Mouse (Mus musculus) G1E (cell line): Measurements from ENCODE around the gene Kif5c.

Experiments used
- CTCF ChIP-seq: IDR thresholded peaks from 2 replicates; pipeline ENCODE4 v1.5.1; 2012; ENCODE audit warnings: low read depth, low read length, inconsistent platforms, mixed read lengths
- GATA1 ChIP-seq: IDR thresholded peaks from 2 replicates; pipeline ENCODE4 v1.6.1; 2012; ENCODE audit warnings: borderline replicate concordance, low read length, inconsistent platforms, mixed read lengths
- POLR2AphosphoS5 ChIP-seq: IDR thresholded peaks from 2 replicates; pipeline ENCODE4 v1.6.1; 2012; ENCODE audit warnings: low read depth, low read length, inconsistent platforms; ENCODE audit not compliant: insufficient replicate concordance

DNA sequence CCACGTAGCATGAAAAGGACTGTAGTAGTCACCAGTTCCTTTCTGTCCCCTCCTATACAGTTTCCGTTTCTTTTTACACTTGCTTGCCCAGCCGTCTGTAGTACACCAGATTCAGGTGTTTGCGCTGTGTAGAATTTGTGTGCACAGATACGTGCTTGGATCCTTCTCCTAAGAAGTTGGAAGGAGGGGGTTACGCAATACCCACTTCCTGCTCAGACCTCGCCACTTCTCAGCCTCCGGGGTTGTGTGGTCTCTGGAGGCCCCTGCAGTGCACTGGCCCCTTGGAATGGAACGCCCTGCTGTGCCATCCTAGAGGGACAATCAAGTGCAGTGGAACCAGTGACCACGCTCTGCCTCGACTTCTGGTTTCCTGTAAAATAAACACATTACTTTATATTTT, 152.1 kb downstream of the Kif5c start:
- TF ChIP-seq CTCF, result no peak
- TF ChIP-seq GATA1, result no peak
- no peak for TF ChIP-seq POLR2AphosphoS5
